Mouse (Mus musculus) testis, adult 2 months (tissue): ENCODE measurements around the gene Igf2. TPM values are rescaled to one million over a fixed set of nuclear protein-coding genes. Genes with fewer than 3 reads are reported as not detected.

Experiments used
- H3K27ac ChIP-seq: fragments of 200-500 bp; 2 replicates; pipeline ENCODE4 v1.5.1; 2012; ENCODE audit warnings: low read depth, low read length; ENCODE audit not compliant: control insufficient read depth, insufficient read depth
- H3K27me3 ChIP-seq: fragments of 200-500 bp; 2 replicates; pipeline ENCODE4 v1.6.1; 2012; ENCODE audit warnings: mild to moderate bottlenecking, low read length, moderate library complexity; ENCODE audit not compliant: control insufficient read depth, insufficient read depth
- H3K36me3 ChIP-seq: fragments of 200-500 bp; 2 replicates; pipeline ENCODE4 v1.6.1; 2012; ENCODE audit warnings: mild to moderate bottlenecking, low read length; ENCODE audit not compliant: control insufficient read depth, insufficient read depth
- H3K4me1 ChIP-seq: fragments of 200-500 bp; 2 replicates; pipeline ENCODE4 v1.6.1; 2012; ENCODE audit warnings: low read length; ENCODE audit not compliant: control insufficient read depth, insufficient read depth
- H3K4me3 ChIP-seq: fragments of 200-500 bp; 2 replicates; pipeline ENCODE4 v1.5.1; 2012; ENCODE audit warnings: low read depth, mild to moderate bottlenecking, low read length, moderate library complexity, mixed read lengths; ENCODE audit not compliant: control insufficient read depth
- CTCF ChIP-seq: fragments of 200-500 bp; IDR thresholded peaks from 2 replicates; pipeline ENCODE4 v1.5.1; 2012; ENCODE audit warnings: low read depth, mild to moderate bottlenecking, inconsistent platforms, low read length, moderate library complexity; ENCODE audit not compliant: control insufficient read depth, insufficient read depth, insufficient replicate concordance
- POLR2A ChIP-seq: fragments of 200-500 bp; IDR thresholded peaks from 2 replicates; pipeline ENCODE4 v1.6.1; 2012; ENCODE audit warnings: low read depth, mild to moderate bottlenecking, inconsistent platforms, low read length, moderate library complexity; ENCODE audit not compliant: control insufficient read depth
- polyA plus RNA-seq: library from polyadenylated mRNA; depleted of rRNA; stranded (reverse); fragments of >200 nt; gene quantifications from 2 replicates; pipeline ENCODE4 v1.2.3, GENCODE M21; 2012; rRNA removed

The Igf2 gene
- 6.9 and 10.7 TPM in 2 replicates for polyA plus RNA-seq

GRCm38 (mm10) chr7:142666659-142667058 lies at the start of gene Igf2:
Gene Igf2, minus strand, starts transcription at chr7:142666816.
- Histone ChIP-seq H3K27me3 (peaks cover 2% of the 10 kb centered on the region; the same call in 1 of the 2 replicates), H3K4me3 (no peak within 1 kb of the TSS), H3K4me1 (peaks cover 6% of the 10 kb centered on the region), H3K27ac (no peak within 1 kb of the TSS), H3K36me3 (no peaks in the 10 kb centered on the region)
- TF ChIP-seq CTCF (no peak), POLR2A (no peak)

DNA sequence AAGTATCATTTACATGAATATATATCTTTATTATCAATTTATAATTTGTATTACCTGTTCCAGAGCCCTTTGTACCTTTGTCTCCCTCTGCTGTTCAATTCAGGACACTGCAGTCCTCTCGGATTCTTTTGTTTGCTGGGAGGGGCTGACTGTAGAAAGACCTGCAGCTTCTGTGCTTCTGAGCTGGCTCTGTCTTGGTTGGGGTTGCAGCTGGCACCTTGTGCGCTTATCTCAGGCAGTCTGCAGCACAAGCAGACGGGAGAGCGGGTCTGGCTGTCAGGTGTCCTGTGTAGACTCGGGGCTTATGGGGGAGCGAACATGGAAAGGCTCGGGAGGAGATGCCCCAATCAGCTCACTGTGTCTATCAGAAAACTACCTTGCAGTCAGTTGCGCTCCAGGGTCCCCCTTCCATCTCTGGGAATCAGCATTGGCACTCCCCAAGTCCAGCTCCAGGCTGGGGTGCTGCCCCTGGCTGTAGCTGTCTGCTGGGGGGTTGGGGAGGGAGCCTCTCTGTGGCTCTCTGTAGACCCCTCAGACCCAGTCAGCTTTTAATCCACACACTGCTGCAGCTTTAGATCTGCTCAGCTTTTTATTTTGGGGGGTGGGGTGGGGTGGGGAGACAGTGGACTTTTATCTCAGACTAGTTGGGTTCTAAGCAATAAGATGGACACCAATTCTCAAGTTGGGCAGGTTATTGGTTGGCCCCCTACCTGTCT lies 48.3 kb upstream of the Igf2 start:
- H3K27ac ChIP-seq, result no peak overlapping the region
- no peaks in the 10 kb centered on the region for H3K36me3 ChIP-seq
- H3K4me1 ChIP-seq, result no peaks in the 10 kb centered on the region
- no peaks in the 10 kb centered on the region for H3K27me3 ChIP-seq
- no peak overlapping the region for H3K4me3 ChIP-seq
- TF ChIP-seq CTCF (0 out of 2 replicates have a peak, but pooled peaks have one; percentile 11), POLR2A (no peak)

DNA sequence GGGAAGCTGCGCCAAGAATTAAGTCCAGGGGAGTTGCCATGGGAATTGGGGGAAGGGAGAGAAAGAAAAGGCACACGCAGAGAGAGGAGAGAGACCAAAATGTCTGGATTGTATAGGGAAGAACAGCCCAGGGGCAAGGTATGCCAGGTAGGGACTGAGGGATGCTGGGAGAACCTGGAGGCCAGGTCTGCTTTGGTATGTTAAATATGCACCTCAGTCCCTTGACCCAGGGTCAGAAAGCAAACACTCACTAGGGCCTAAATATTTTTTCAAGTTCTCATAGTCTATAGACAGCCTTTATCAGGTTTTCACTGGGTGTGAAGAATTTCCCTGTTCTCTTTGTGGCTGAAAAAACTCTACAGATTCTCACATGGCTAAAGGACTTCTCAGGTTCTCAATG lies 40.3 kb upstream of the Igf2 start:
- H3K27ac ChIP-seq, result no peak overlapping the region
- TF ChIP-seq POLR2A (no peak), CTCF (no peak)

DNA sequence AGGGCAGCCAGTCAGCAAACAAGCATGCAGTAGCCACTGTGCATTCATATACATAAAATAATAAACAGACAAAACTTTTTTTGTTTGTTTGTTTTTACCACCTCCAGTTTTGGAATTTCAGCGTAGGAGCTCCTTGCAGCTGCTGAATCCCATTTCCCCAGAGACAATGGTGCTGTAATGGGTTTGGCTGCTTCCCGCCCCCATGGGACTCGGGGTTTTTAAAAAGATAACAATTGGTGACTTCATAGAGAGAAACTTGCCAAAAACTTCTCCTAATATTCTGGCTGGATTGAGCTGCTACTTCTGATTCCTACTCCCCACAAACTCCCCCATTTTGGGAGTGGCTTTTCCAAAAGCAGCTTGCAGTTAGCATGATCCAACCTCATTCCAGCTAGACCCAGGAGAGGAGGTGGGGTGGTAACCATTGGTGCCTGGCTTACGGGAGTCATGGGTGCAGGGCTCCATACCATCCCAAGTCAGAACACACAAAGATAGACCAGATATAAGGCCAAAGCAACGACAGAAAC lies 32.8 kb upstream of the Igf2 start:
- H3K4me3 ChIP-seq, result no peak overlapping the region
- no peaks in the 10 kb centered on the region for H3K27me3 ChIP-seq
- H3K36me3 ChIP-seq, result no peaks in the 10 kb centered on the region
- H3K4me1 ChIP-seq, result no peaks in the 10 kb centered on the region
- no peak for TF ChIP-seq CTCF
- no peak for TF ChIP-seq POLR2A
- no peak overlapping the region for H3K27ac ChIP-seq

More for the DNA sequence above, 40.3 kb upstream of the Igf2 start:
- H3K4me3 ChIP-seq, result no peak overlapping the region
- H3K36me3 ChIP-seq, result no peaks in the 10 kb centered on the region
- H3K27me3 ChIP-seq, result no peaks in the 10 kb centered on the region
- no peaks in the 10 kb centered on the region for H3K4me1 ChIP-seq

- no peaks in the 10 kb centered on the region for H3K36me3 ChIP-seq
- H3K27me3 ChIP-seq, result no peaks in the 10 kb centered on the region
- no peak overlapping the region for H3K4me3 ChIP-seq
- H3K27ac ChIP-seq, result no peak overlapping the region
- TF ChIP-seq CTCF (no peak), POLR2A (no peak)
- H3K4me1 ChIP-seq, result no peaks in the 10 kb centered on the region
Observed at GRCm38 (mm10) chr7:142678611-142679010, 12.0 kb upstream of the Igf2 start.

DNA sequence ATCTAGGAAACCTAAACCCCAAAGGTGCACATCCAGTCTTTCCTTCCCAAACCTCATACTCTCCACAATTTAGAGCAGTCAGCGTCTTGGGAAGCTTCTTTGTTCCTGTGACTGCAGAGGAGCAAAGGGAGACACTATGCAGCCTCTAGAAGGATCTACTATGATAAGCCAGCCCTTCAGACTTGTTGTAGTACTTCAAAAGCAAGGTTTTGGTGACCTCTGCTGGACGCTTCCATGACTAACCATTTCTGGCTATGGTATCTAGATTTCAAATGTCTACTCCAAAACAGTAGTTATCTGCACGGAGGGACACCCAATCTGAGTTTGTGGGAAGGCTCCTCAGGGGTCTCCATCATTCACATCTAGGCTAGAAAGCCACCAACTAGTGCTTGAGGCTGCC lies 9.0 kb upstream of the Igf2 start:
- H3K36me3 ChIP-seq, result no peaks in the 10 kb centered on the region
- H3K4me1 ChIP-seq, result no peaks in the 10 kb centered on the region
- TF ChIP-seq POLR2A (no peak), CTCF (no peak)
- H3K27ac ChIP-seq, result no peak overlapping the region
- no peaks in the 10 kb centered on the region for H3K27me3 ChIP-seq
- no peak overlapping the region for H3K4me3 ChIP-seq

DNA sequence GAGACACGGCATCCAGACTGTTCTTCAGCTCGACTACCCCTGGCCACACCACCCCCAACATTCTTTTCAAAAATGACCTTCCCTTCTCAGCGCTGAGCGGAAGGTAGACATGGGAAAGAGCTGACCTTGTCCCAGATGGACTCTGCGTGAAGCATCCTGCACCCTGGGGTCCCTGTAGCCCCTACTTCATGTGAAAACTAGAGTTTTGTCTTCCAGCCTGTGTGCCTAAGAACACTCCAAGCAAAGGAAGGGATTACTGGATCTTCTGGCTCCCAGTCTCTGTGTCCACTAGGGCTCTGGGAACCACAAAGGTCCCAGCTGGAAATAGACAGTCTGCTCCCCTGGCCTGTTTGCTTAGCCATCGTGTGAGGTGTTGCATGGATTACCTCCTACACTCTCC lies 8.5 kb upstream of the Igf2 start:
- H3K36me3 ChIP-seq, result no peaks in the 10 kb centered on the region
- no peak overlapping the region for H3K4me3 ChIP-seq
- no peak overlapping the region for H3K27ac ChIP-seq
- TF ChIP-seq POLR2A (no peak), CTCF (no peak)
- no peaks in the 10 kb centered on the region for H3K4me1 ChIP-seq
- H3K27me3 ChIP-seq, result no peaks in the 10 kb centered on the region

GRCm38 (mm10) chr7:142672120-142672519 lies 5.5 kb upstream of the Igf2 start:
- no peak overlapping the region for H3K4me3 ChIP-seq
- no peak overlapping the region for H3K27ac ChIP-seq
- H3K4me1 ChIP-seq, result no peaks in the 10 kb centered on the region
- H3K36me3 ChIP-seq, result no peaks in the 10 kb centered on the region
- TF ChIP-seq POLR2A (no peak), CTCF (no peak; the same call in 1 of the 2 replicates)
- H3K27me3 ChIP-seq, result no peaks in the 10 kb centered on the region
